Mouse (Mus musculus) layer of hippocampus, postnatal 36 days (tissue): ENCODE results near the gene Klf8. TPM values are rescaled to one million over a fixed set of nuclear protein-coding genes. Genes with fewer than 3 reads are reported as not detected.
"Not testable (repeated sequence)": the region's sequence is repeated elsewhere in the genome, so short reads cannot be mapped to it uniquely, and the experiment has no call there.

Experiments used
- DNase-seq, 2 experiments: peaks; one replicate each; pipeline ENCODE4 v3.0.0; 2022
- total RNA-seq, 2 experiments: library from RNA; stranded (reverse); gene quantifications; 2 replicates each; pipeline ENCODE4 v1.2.3; 2021

Gene Klf8
- 1 to 10 TPM; 4.0 to 4.2 TPM for total RNA-seq

- DNase-seq, result no peak
These were observed at the start of gene Klf8 for GRCm38 (mm10) chrX:153237304-153237919. Gene Klf8 (plus strand): TSS chrX:153237466.

GRCm38 (mm10) chrX:153199185-153199584 is 38.1 kb upstream of the Klf8 start:
- not testable (repeated sequence) for DNase-seq

- DNase-seq, result no peak
These were observed 26.2 kb upstream of the Klf8 start for GRCm38 (mm10) chrX:153211101-153211500.

GRCm38 (mm10) chrX:153231240-153231639 is 6.0 kb upstream of the Klf8 start:
- no peak for DNase-seq

- no peak for DNase-seq
These were observed 4.0 kb upstream of the Klf8 start for GRCm38 (mm10) chrX:153233255-153233654.

- DNase-seq, result peak; percentile 22 to 37
These were observed 746 bp downstream of the Klf8 start for GRCm38 (mm10) chrX:153237920-153238504.

GRCm38 (mm10) chrX:153254256-153254655 is 17.0 kb downstream of the Klf8 start:
- DNase-seq, result no peak

GRCm38 (mm10) chrX:153255504-153255903 is 18.2 kb downstream of the Klf8 start:
- peak; percentile 8 to 13 for DNase-seq

- DNase-seq, result no peak
These were observed 44.9 kb downstream of the Klf8 start for GRCm38 (mm10) chrX:153282185-153282584.

GRCm38 (mm10) chrX:153311356-153311755 is 74.1 kb downstream of the Klf8 start:
- DNase-seq, result no peak

GRCm38 (mm10) chrX:153323105-153323504 is 85.8 kb downstream of the Klf8 start:
- no peak for DNase-seq

- DNase-seq, result not testable (repeated sequence)
These were observed 96.9 kb downstream of the Klf8 start for GRCm38 (mm10) chrX:153334140-153334539.

- DNase-seq, result peak in 1 of 2 experiments; percentile 4
These were observed 122.3 kb downstream of the Klf8 start for GRCm38 (mm10) chrX:153359331-153360215.

GRCm38 (mm10) chrX:153360216-153360590 is 122.9 kb downstream of the Klf8 start:
- peak in 1 of 2 experiments; percentile 5 for DNase-seq

- DNase-seq, result no peak
These were observed 123.5 kb downstream of the Klf8 start for GRCm38 (mm10) chrX:153360666-153361269.

GRCm38 (mm10) chrX:153366754-153367153 is 129.5 kb downstream of the Klf8 start:
- peak; percentile 11 to 15 for DNase-seq

- no peak for DNase-seq
These were observed 132.5 kb downstream of the Klf8 start for GRCm38 (mm10) chrX:153369780-153370179.

GRCm38 (mm10) chrX:153375105-153375504 is 137.8 kb downstream of the Klf8 start:
- no peak for DNase-seq

- no peak for DNase-seq
These were observed 144.5 kb downstream of the Klf8 start for GRCm38 (mm10) chrX:153381753-153382152.

GRCm38 (mm10) chrX:153389291-153389690 is 152.0 kb downstream of the Klf8 start:
- no peak for DNase-seq

- no peak for DNase-seq
These were observed 179.8 kb downstream of the Klf8 start for GRCm38 (mm10) chrX:153417067-153417466.

GRCm38 (mm10) chrX:153433659-153434293 is 196.5 kb downstream of the Klf8 start:
- DNase-seq, result no peak
